14 mouse cellular contexts compared by ENCODE assay signal in genomic region chr2:29481856-29482255, GRCm38 (mm10).
A peak's percentile ranks its signal among the peaks of the same experiment; 100 is the strongest.
DNase-seq lines count a peak whose midpoint lies in the region; ATAC-seq and TF ChIP-seq lines count a peak whose summit lies in the region.
"Had no signal": no experiment of that assay in that cellular context is flagged by ENCODE, and none has a peak within 500 bp of the region (broad histone marks: within the 10 kb centered on the region; RNA-seq: fewer than 3 reads in every experiment).

No protein-coding gene starts in this region.

- no peak overlapping the region for H3K4me3 ChIP-seq in hindbrain, embryonic 10.5 days
- H3K4me3 ChIP-seq in hindbrain, embryonic 14.5 days (replicated peaks; ENCODE audit: low read length): no peak overlapping the region
- no peak overlapping the region for H3K4me3 ChIP-seq in embryonic facial prominence, embryonic 10.5 days
- H3K4me3 ChIP-seq in hindbrain, embryonic 15.5 days: no peak overlapping the region
- H3K4me3 ChIP-seq in neural tube, embryonic 11.5 days (ENCODE audit: low read depth, low read length): no peak overlapping the region
- no peak overlapping the region for H3K4me3 ChIP-seq in thymus, adult 2 months (ENCODE audit: control insufficient read depth, insufficient read depth, low read length)
- H3K4me3 ChIP-seq in lung, adult 2 months (replicated peaks; ENCODE audit: extremely low read depth, low read depth, low read length): no peak overlapping the region
- H3K4me3 ChIP-seq: erythroblast, embryonic 14.5 days; megakaryocyte, embryonic 14.5 days had no signal

- WGBS in hindbrain, embryonic 10.5 days: 23% methylated on average over 8 of the region's 8 CpGs
- WGBS in hindbrain, embryonic 14.5 days: 32% methylated on average over 8 of the region's 8 CpGs
- WGBS in embryonic facial prominence, embryonic 10.5 days: 48% methylated on average over 8 of the region's 8 CpGs
- 19% methylated on average over 8 of the region's 8 CpGs for WGBS in hindbrain, embryonic 15.5 days
- WGBS in neural tube, embryonic 11.5 days: 36% methylated on average over 8 of the region's 8 CpGs
- WGBS in thymus, adult 2 months: 97% methylated on average over 8 of the region's 8 CpGs
- WGBS in lung, adult 2 months: 57% methylated on average over 8 of the region's 8 CpGs

- no peak for ATAC-seq in hindbrain, embryonic 14.5 days (ENCODE audit: low FRiP score)
- peak; percentile 51; the same call in 1 of the 2 replicates for ATAC-seq in hindbrain, embryonic 15.5 days (ENCODE audit: low FRiP score, low read depth)
- ATAC-seq in neural tube, embryonic 11.5 days (ENCODE audit: insufficient read depth, low FRiP score, low TSS enrichment): no peak

- H3K36me3 ChIP-seq in hindbrain, embryonic 10.5 days: no peaks in the 10 kb centered on the region
- no peaks in the 10 kb centered on the region for H3K36me3 ChIP-seq in hindbrain, embryonic 14.5 days (replicated peaks; ENCODE audit: control insufficient read depth, insufficient read depth)
- H3K36me3 ChIP-seq in embryonic facial prominence, embryonic 10.5 days (replicated peaks): no peaks in the 10 kb centered on the region
- no peaks in the 10 kb centered on the region for H3K36me3 ChIP-seq in hindbrain, embryonic 15.5 days
- no peaks in the 10 kb centered on the region for H3K36me3 ChIP-seq in neural tube, embryonic 11.5 days (ENCODE audit: control insufficient read depth, insufficient read depth, low read length)
- H3K36me3 ChIP-seq in thymus, adult 2 months (ENCODE audit: control insufficient read depth, insufficient read depth, low read length): no peaks in the 10 kb centered on the region

- H3K9ac ChIP-seq in hindbrain, embryonic 14.5 days: no peak overlapping the region
- H3K9ac ChIP-seq in hindbrain, embryonic 15.5 days: no peak overlapping the region
- no peak overlapping the region for H3K9ac ChIP-seq in neural tube, embryonic 11.5 days (ENCODE audit: low read length)
- H3K9ac ChIP-seq: lung, embryonic 14.5 days had no signal

- DNase-seq in hindbrain, embryonic 10.5 days (ENCODE audit: low spot score): peak; percentile 33
- DNase-seq in hindbrain, embryonic 14.5 days (ENCODE audit: low spot score): no peak
- DNase-seq in embryonic facial prominence, embryonic 10.5 days (ENCODE audit: low spot score): peak; percentile 26
- peak; percentile 46 for DNase-seq in neural tube, embryonic 11.5 days (ENCODE audit: low spot score)
- no peak for DNase-seq in urinary bladder, postnatal 10 days (ENCODE audit: low spot score)
- DNase-seq in thymus, adult 2 months: no peak
- DNase-seq in lung, adult 2 months: no peak
- DNase-seq: cerebellum, postnatal 10 days; kidney, adult 2 months; lung, embryonic 14.5 days had no signal

- peaks cover 45% of the 10 kb centered on the region for H3K4me1 ChIP-seq in hindbrain, embryonic 10.5 days (replicated peaks)
- H3K4me1 ChIP-seq in hindbrain, embryonic 14.5 days (replicated peaks; ENCODE audit: control insufficient read depth, insufficient read depth, low read length): peaks cover 22% of the 10 kb centered on the region; the same call in 1 of the 2 replicates
- H3K4me1 ChIP-seq in embryonic facial prominence, embryonic 10.5 days: peaks cover 36% of the 10 kb centered on the region
- H3K4me1 ChIP-seq in hindbrain, embryonic 15.5 days (replicated peaks): peaks cover 18% of the 10 kb centered on the region; the same call in 1 of the 2 replicates
- peaks cover 30% of the 10 kb centered on the region for H3K4me1 ChIP-seq in neural tube, embryonic 11.5 days (ENCODE audit: control insufficient read depth, insufficient read depth, low read length)
- no peaks in the 10 kb centered on the region for H3K4me1 ChIP-seq in thymus, adult 2 months (replicated peaks; ENCODE audit: control insufficient read depth, insufficient read depth, low read length)
- H3K4me1 ChIP-seq in lung, adult 2 months (ENCODE audit: control insufficient read depth, insufficient read depth, low read length): no peaks in the 10 kb centered on the region

- H3K27ac ChIP-seq in hindbrain, embryonic 10.5 days: peak overlapping the region; percentile 81
- no peak overlapping the region for H3K27ac ChIP-seq in hindbrain, embryonic 14.5 days
- 0 out of 2 replicates have a peak overlapping the region, but pooled peaks have one; percentile 3 for H3K27ac ChIP-seq in embryonic facial prominence, embryonic 10.5 days (replicated peaks)
- H3K27ac ChIP-seq in hindbrain, embryonic 15.5 days (replicated peaks): no peak overlapping the region
- 0 out of 2 replicates have a peak overlapping the region, but pooled peaks have one; percentile 54 for H3K27ac ChIP-seq in neural tube, embryonic 11.5 days (ENCODE audit: low read depth, low read length)
- H3K27ac ChIP-seq in thymus, adult 2 months (ENCODE audit: control insufficient read depth, insufficient read depth, low read length): no peak overlapping the region

- no peaks in the 10 kb centered on the region for H3K27me3 ChIP-seq in hindbrain, embryonic 10.5 days (ENCODE audit: insufficient read depth, poor library complexity, severe bottlenecking)
- no peaks in the 10 kb centered on the region for H3K27me3 ChIP-seq in hindbrain, embryonic 14.5 days (ENCODE audit: control insufficient read depth, insufficient read depth, low read length)
- no peaks in the 10 kb centered on the region; the same call in 1 of the 2 replicates for H3K27me3 ChIP-seq in embryonic facial prominence, embryonic 10.5 days (replicated peaks; ENCODE audit: low read depth, poor library complexity, severe bottlenecking)
- H3K27me3 ChIP-seq in hindbrain, embryonic 15.5 days: no peaks in the 10 kb centered on the region
- no peaks in the 10 kb centered on the region for H3K27me3 ChIP-seq in neural tube, embryonic 11.5 days (ENCODE audit: control insufficient read depth, insufficient read depth, low read length)
- no peaks in the 10 kb centered on the region for H3K27me3 ChIP-seq in thymus, adult 2 months (ENCODE audit: control insufficient read depth, insufficient read depth, low read length)

- H3K9me3 ChIP-seq in hindbrain, embryonic 10.5 days: no peaks in the 10 kb centered on the region
- no peaks in the 10 kb centered on the region for H3K9me3 ChIP-seq in hindbrain, embryonic 14.5 days (ENCODE audit: control insufficient read depth, low read length)
- no peaks in the 10 kb centered on the region for H3K9me3 ChIP-seq in embryonic facial prominence, embryonic 10.5 days
- H3K9me3 ChIP-seq in hindbrain, embryonic 15.5 days: no peaks in the 10 kb centered on the region
- H3K9me3 ChIP-seq in neural tube, embryonic 11.5 days (ENCODE audit: control insufficient read depth, low read length): no peaks in the 10 kb centered on the region
- H3K9me3 ChIP-seq: G1E; megakaryocyte, embryonic 14.5 days had no signal

- H3K4me2 ChIP-seq in hindbrain, embryonic 14.5 days (replicated peaks): no peak overlapping the region
- H3K4me2 ChIP-seq in hindbrain, embryonic 15.5 days: no peak overlapping the region
- H3K4me2 ChIP-seq in neural tube, embryonic 11.5 days (ENCODE audit: low read depth): no peak overlapping the region
- H3K4me2 ChIP-seq: lung, embryonic 14.5 days had no signal

- TF ChIP-seq CTCF in thymus, adult 2 months (IDR thresholded peaks at IDR 0.05; ENCODE audit: borderline replicate concordance, control insufficient read depth, extremely low read depth, insufficient read depth, low read length, poor library complexity): no peak
- TF ChIP-seq CTCF in lung, adult 2 months (IDR thresholded peaks at IDR 0.05; ENCODE audit: insufficient read depth, low read length): no peak

- no peak for TF ChIP-seq POLR2A in thymus, adult 2 months (IDR thresholded peaks at IDR 0.05; ENCODE audit: control insufficient read depth, extremely low read depth, insufficient read depth, low read length, poor library complexity)
- no peak for TF ChIP-seq POLR2A in lung, adult 2 months (IDR thresholded peaks at IDR 0.05; ENCODE audit: borderline replicate concordance, extremely low read depth, low read depth, low read length)

Comparison
In these comparisons a context has a peak if more than half of its experiments do, and no peak if none do; other contexts are left out.
1. DNase-seq: peak in hindbrain, embryonic 10.5 days (single experiment), embryonic facial prominence, embryonic 10.5 days (single experiment) and neural tube, embryonic 11.5 days (single experiment); none in hindbrain, embryonic 14.5 days (single experiment), urinary bladder, postnatal 10 days (single experiment), thymus, adult 2 months (single experiment) and lung, adult 2 months (single experiment).
2. H3K27ac ChIP-seq: peak in hindbrain, embryonic 10.5 days (single experiment), embryonic facial prominence, embryonic 10.5 days (single experiment) and neural tube, embryonic 11.5 days (single experiment); none in hindbrain, embryonic 14.5 days (single experiment), hindbrain, embryonic 15.5 days (single experiment) and thymus, adult 2 months (single experiment).